Mouse (Mus musculus): ENCODE results near the gene Olfr373. TPM values are rescaled to one million over a fixed set of nuclear protein-coding genes. Genes with fewer than 3 reads are reported as not detected.

The Olfr373 gene
- polyA plus RNA-seq, 1 experiment from 2014 or later, result not detected

- WGBS, result 81% methylated on average over 1 of the region's 1 CpGs
- Histone ChIP-seq H3K27ac (ENCODE audit: low read depth, low read length) (no peak overlapping the region), H3K9ac (ENCODE audit: low read length) (no peak overlapping the region), H3K4me2 (no peak overlapping the region), H3K36me3 (ENCODE audit: control insufficient read depth, insufficient read depth, low read length) (no peaks in the 10 kb centered on the region), H3K27me3 (ENCODE audit: control insufficient read depth, insufficient read depth, low read length) (no peaks in the 10 kb centered on the region), H3K4me1 (ENCODE audit: control insufficient read depth, insufficient read depth, low read length) (no peaks in the 10 kb centered on the region), H3K4me3 (ENCODE audit: low read depth, low read length) (no peak overlapping the region), H3K9me3 (ENCODE audit: control insufficient read depth, low read length) (no peaks in the 10 kb centered on the region)
- ATAC-seq (ENCODE audit: low FRiP score) (no peak), DNase-seq (ENCODE audit: low spot score, missing footprints) (no peak)
Observed at GRCm38 (mm10) chr8:72127834-72128233, 44.9 kb downstream of the Olfr373 start.

DNA sequence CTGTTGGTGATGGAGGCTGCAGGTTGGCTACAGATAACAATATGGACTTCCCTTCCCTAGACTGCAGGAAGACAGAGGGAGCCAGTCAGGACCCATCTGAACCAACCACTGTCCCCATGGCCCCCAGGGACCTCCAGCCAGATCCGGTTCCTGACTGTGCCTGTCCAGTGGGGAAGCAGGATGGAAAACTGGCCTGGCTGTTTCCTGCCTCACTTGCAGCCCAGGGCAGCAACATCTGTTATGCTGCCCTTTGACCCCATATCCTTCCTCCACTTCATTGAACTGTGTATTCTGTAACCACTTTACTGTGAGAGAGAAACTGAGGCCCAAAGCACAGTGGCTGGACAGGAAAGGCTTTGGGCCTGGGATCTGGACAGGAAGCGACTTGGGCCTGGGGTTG lies 48.3 kb downstream of the Olfr373 start:
- WGBS, result 71% methylated on average over 2 of the region's 2 CpGs

DNA sequence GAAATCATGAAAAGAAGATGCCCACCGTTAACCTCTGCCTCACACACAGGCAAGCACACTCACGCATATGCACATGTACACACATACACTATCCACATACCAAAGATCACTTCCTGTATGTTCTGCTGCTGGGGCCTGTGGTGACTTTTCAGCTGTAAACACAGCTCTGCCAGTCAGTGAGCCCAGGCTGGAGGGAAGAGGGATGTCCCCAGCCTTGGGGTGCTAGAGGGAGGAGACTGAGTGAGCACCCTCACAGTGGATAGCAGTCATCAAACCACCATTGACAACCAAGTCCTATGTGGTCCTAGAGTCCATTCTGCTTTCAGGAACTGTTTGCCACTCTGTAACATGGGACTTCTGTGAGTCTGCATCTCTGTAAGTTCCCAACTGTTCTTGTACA lies 48.9 kb downstream of the Olfr373 start:
- no peak overlapping the region for H3K4me2 ChIP-seq
- DNase-seq (ENCODE audit: low spot score, missing footprints) (no peak), ATAC-seq (ENCODE audit: low FRiP score) (no peak)
- no peak overlapping the region for H3K4me3 ChIP-seq (ENCODE audit: low read depth, low read length)
- H3K36me3 ChIP-seq (ENCODE audit: control insufficient read depth, insufficient read depth, low read length), result no peaks in the 10 kb centered on the region
- H3K9me3 ChIP-seq (ENCODE audit: control insufficient read depth, low read length), result no peaks in the 10 kb centered on the region
- H3K4me1 ChIP-seq (ENCODE audit: control insufficient read depth, insufficient read depth, low read length), result peaks cover under 1% of the 10 kb centered on the region; the same call in 1 of the 2 replicates
- WGBS, result 90% methylated on average over 2 of the region's 2 CpGs
- H3K9ac ChIP-seq (ENCODE audit: low read length), result no peak overlapping the region
- H3K27me3 ChIP-seq (ENCODE audit: control insufficient read depth, insufficient read depth, low read length), result no peaks in the 10 kb centered on the region
- no peak overlapping the region for H3K27ac ChIP-seq (ENCODE audit: low read depth, low read length)

More for the DNA sequence above, 48.3 kb downstream of the Olfr373 start:
- Histone ChIP-seq H3K4me3 (ENCODE audit: low read depth, low read length) (no peak overlapping the region), H3K4me2 (no peak overlapping the region), H3K27me3 (ENCODE audit: control insufficient read depth, insufficient read depth, low read length) (no peaks in the 10 kb centered on the region), H3K9me3 (ENCODE audit: control insufficient read depth, low read length) (no peaks in the 10 kb centered on the region), H3K27ac (ENCODE audit: low read depth, low read length) (no peak overlapping the region), H3K4me1 (ENCODE audit: control insufficient read depth, insufficient read depth, low read length) (no peaks in the 10 kb centered on the region), H3K9ac (ENCODE audit: low read length) (no peak overlapping the region), H3K36me3 (ENCODE audit: control insufficient read depth, insufficient read depth, low read length) (no peaks in the 10 kb centered on the region)
- ATAC-seq (ENCODE audit: low FRiP score), result no peak
- no peak for DNase-seq (ENCODE audit: low spot score, missing footprints)

- DNase-seq (ENCODE audit: low spot score, missing footprints) (no peak), ATAC-seq (ENCODE audit: low FRiP score) (no peak)
- 93% methylated on average over 1 of the region's 1 CpGs for WGBS
- Histone ChIP-seq H3K9ac (ENCODE audit: low read length) (no peak overlapping the region), H3K9me3 (ENCODE audit: control insufficient read depth, low read length) (no peaks in the 10 kb centered on the region), H3K4me2 (no peak overlapping the region), H3K27me3 (ENCODE audit: control insufficient read depth, insufficient read depth, low read length) (no peaks in the 10 kb centered on the region), H3K27ac (ENCODE audit: low read depth, low read length) (no peak overlapping the region), H3K4me1 (ENCODE audit: control insufficient read depth, insufficient read depth, low read length) (peaks cover 6% of the 10 kb centered on the region), H3K4me3 (ENCODE audit: low read depth, low read length) (no peak overlapping the region), H3K36me3 (ENCODE audit: control insufficient read depth, insufficient read depth, low read length) (no peaks in the 10 kb centered on the region)
Observed at GRCm38 (mm10) chr8:72132417-72132816, 49.4 kb downstream of the Olfr373 start.

GRCm38 (mm10) chr8:72132891-72133290 lies 49.9 kb downstream of the Olfr373 start:
- DNase-seq (ENCODE audit: low spot score, missing footprints) (no peak), ATAC-seq (ENCODE audit: low FRiP score) (no peak)
- no peak overlapping the region for H3K4me2 ChIP-seq
- no peak overlapping the region for H3K27ac ChIP-seq (ENCODE audit: low read depth, low read length)
- 80% methylated on average over 1 of the region's 1 CpGs for WGBS
- no peaks in the 10 kb centered on the region for H3K36me3 ChIP-seq (ENCODE audit: control insufficient read depth, insufficient read depth, low read length)
- H3K9me3 ChIP-seq (ENCODE audit: control insufficient read depth, low read length), result no peaks in the 10 kb centered on the region
- no peaks in the 10 kb centered on the region for H3K27me3 ChIP-seq (ENCODE audit: control insufficient read depth, insufficient read depth, low read length)
- peaks cover 8% of the 10 kb centered on the region for H3K4me1 ChIP-seq (ENCODE audit: control insufficient read depth, insufficient read depth, low read length)
- no peak overlapping the region for H3K9ac ChIP-seq (ENCODE audit: low read length)
- no peak overlapping the region for H3K4me3 ChIP-seq (ENCODE audit: low read depth, low read length)

DNA sequence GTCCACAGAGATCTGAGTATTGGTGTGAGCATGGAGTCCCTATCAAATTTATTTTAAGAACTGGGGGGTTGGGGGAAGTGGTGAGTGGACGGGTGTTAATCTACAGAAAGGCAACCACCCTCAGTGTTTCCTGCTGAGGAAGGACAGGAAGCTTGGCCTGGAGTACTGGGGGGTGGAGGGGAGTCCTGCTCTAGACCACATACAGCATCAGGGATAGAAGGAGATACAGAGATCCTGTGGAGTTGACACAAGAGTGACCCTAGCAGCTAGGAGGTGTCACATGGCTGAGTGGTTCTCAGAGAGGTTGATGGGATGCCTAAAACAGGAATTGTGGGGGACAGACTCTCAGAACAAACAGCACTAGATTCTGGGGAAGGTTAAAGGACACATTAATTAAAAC lies 50.5 kb downstream of the Olfr373 start:
- ATAC-seq (ENCODE audit: low FRiP score) (no peak), DNase-seq (ENCODE audit: low spot score, missing footprints) (no peak)
- 61% methylated on average over 1 of the region's 1 CpGs for WGBS
- H3K27ac ChIP-seq (ENCODE audit: low read depth, low read length), result no peak overlapping the region
- H3K9ac ChIP-seq (ENCODE audit: low read length), result no peak overlapping the region
- H3K36me3 ChIP-seq (ENCODE audit: control insufficient read depth, insufficient read depth, low read length), result no peaks in the 10 kb centered on the region
- no peak overlapping the region for H3K4me2 ChIP-seq
- no peak overlapping the region for H3K4me3 ChIP-seq (ENCODE audit: low read depth, low read length)
- peaks cover 8% of the 10 kb centered on the region for H3K4me1 ChIP-seq (ENCODE audit: control insufficient read depth, insufficient read depth, low read length)
- no peaks in the 10 kb centered on the region for H3K27me3 ChIP-seq (ENCODE audit: control insufficient read depth, insufficient read depth, low read length)
- H3K9me3 ChIP-seq (ENCODE audit: control insufficient read depth, low read length), result no peaks in the 10 kb centered on the region

- peak within 1 kb of the TSS; percentile 86 for H3K9ac ChIP-seq (ENCODE audit: low read length)
- H3K36me3 ChIP-seq (ENCODE audit: control insufficient read depth, insufficient read depth, low read length), result peaks cover 3% of the 10 kb centered on the region
- ATAC-seq (ENCODE audit: low FRiP score) (peak; percentile 91), DNase-seq (ENCODE audit: low spot score, missing footprints) (peak; percentile 97)
- no peaks in the 10 kb centered on the region for H3K27me3 ChIP-seq (ENCODE audit: control insufficient read depth, insufficient read depth, low read length)
- H3K4me3 ChIP-seq (ENCODE audit: low read depth, low read length), result peak within 1 kb of the TSS; percentile 58
- no peaks in the 10 kb centered on the region for H3K9me3 ChIP-seq (ENCODE audit: control insufficient read depth, low read length)
- peaks cover 8% of the 10 kb centered on the region for H3K4me1 ChIP-seq (ENCODE audit: control insufficient read depth, insufficient read depth, low read length)
- H3K4me2 ChIP-seq, result peak within 1 kb of the TSS; percentile 86
- peak within 1 kb of the TSS; percentile 93 for H3K27ac ChIP-seq (ENCODE audit: low read depth, low read length)
- under 1% methylated on average over 45 of the region's 49 CpGs for WGBS
Observed at GRCm38 (mm10) chr8:72134756-72135445, 51.9 kb downstream of the Olfr373 start, which contains the start of gene Tpm4. TSS of gene Tpm4 (plus strand) at chr8:72134975.

DNA sequence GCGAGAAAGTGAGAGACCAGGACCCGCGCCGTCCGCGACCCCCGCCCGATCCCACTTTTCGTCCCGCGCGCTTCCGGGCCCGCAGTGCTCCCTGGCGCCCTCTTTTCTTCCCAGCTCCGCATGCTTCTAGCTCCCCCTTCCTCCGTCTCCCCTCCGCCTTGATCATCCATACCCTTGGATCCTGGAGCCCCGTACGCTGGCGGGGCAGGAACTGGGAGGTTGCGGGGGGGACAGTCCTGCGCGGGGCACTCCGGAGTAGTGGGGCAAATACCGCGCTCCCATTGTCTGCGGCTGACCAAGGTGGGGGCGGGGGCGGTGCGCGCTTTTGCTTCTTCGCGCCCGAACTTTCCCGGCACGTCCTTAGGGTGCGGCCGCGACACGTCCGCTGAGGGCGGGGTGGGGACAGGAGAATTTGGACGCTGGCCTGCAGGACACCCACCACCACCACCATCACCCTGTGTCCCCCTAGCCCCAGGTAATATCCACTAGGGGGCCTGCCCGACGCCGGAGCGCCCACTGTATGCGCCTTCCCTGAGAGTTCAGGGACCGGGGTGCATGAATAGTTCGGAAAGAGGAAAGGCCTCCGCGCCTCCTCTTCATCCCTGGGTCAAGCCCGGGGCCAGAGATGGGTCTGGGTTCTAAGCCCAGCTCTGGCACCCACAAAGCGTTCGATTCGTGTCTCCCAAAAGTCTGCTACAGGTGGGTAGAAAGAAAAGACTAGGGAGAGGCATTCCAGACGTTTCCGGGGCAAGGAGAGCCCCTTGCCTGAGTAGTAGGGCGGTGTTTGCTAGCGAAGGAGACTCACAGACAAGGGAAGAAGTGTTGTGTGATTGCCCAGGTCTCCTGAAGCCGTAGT lies 52.7 kb downstream of the Olfr373 start:
- Histone ChIP-seq H3K4me1 (ENCODE audit: control insufficient read depth, insufficient read depth, low read length) (peaks cover 8% of the 10 kb centered on the region), H3K9ac (ENCODE audit: low read length) (peak overlapping the region; percentile 86), H3K4me2 (peak overlapping the region; percentile 86), H3K9me3 (ENCODE audit: control insufficient read depth, low read length) (no peaks in the 10 kb centered on the region), H3K27me3 (ENCODE audit: control insufficient read depth, insufficient read depth, low read length) (no peaks in the 10 kb centered on the region), H3K4me3 (ENCODE audit: low read depth, low read length) (peak overlapping the region; percentile 58), H3K27ac (ENCODE audit: low read depth, low read length) (peak overlapping the region; percentile 93), H3K36me3 (ENCODE audit: control insufficient read depth, insufficient read depth, low read length) (peaks cover 5% of the 10 kb centered on the region)
- under 1% methylated on average over 59 of the region's 62 CpGs for WGBS
- ATAC-seq (ENCODE audit: low FRiP score) (peak; percentile 77), DNase-seq (ENCODE audit: low spot score, missing footprints) (peak; percentile 95)

Data from midbrain, embryonic 11.5 days (tissue).